Mouse (Mus musculus) liver, adult 2 months (tissue): ENCODE measurements around the gene Ntm. TPM values are rescaled to one million over a fixed set of nuclear protein-coding genes. Genes with fewer than 3 reads are reported as not detected.

Experiments
- DNase-seq: peaks from one replicate; pipeline ENCODE4 v3.0.0-alpha.2; 2011; ENCODE audit warnings: low read depth, low spot score; ENCODE audit errors: extremely low read depth
- H3K27ac ChIP-seq: fragments of 200-500 bp; replicated peaks from 2 replicates; pipeline ENCODE4 v1.5.1; 2012; ENCODE audit warnings: low read depth, mild to moderate bottlenecking, control low read depth, inconsistent platforms, low read length; ENCODE audit not compliant: insufficient read depth
- H3K27me3 ChIP-seq: fragments of 200-500 bp; 2 replicates; pipeline ENCODE4 v1.6.1; 2012; ENCODE audit warnings: mild to moderate bottlenecking, moderate library complexity, low read length, inconsistent platforms; ENCODE audit not compliant: control insufficient read depth, insufficient read depth
- H3K36me3 ChIP-seq: fragments of 200-500 bp; 2 replicates; pipeline ENCODE4 v1.6.1; 2012; ENCODE audit warnings: low read length, inconsistent platforms; ENCODE audit not compliant: control insufficient read depth, insufficient read depth
- H3K4me1 ChIP-seq: fragments of 200-500 bp; 2 replicates; pipeline ENCODE4 v1.6.1; 2011; ENCODE audit warnings: low read length; ENCODE audit not compliant: control insufficient read depth, insufficient read depth
- H3K4me3 ChIP-seq: fragments of 200-500 bp; 2 replicates; pipeline ENCODE4 v1.5.1; 2011; ENCODE audit warnings: low read depth, mild to moderate bottlenecking, control low read depth, low read length, moderate library complexity; ENCODE audit not compliant: insufficient read depth
- H3K79me2 ChIP-seq: fragments of 200-500 bp; 2 replicates; pipeline ENCODE4 v1.6.1; 2012; ENCODE audit warnings: inconsistent platforms, mild to moderate bottlenecking, low read length, moderate library complexity; ENCODE audit not compliant: control insufficient read depth, insufficient read depth
- H3K9ac ChIP-seq: fragments of 200-500 bp; 2 replicates; pipeline ENCODE4 v1.6.1; 2012; ENCODE audit warnings: low read depth, mild to moderate bottlenecking, control low read depth, inconsistent platforms, low read length
- CTCF ChIP-seq: fragments of 200-500 bp; IDR thresholded peaks from 2 replicates; pipeline ENCODE4 v1.5.1; 2011; ENCODE audit warnings: low read depth, low read length, control low read depth
- POLR2A ChIP-seq: fragments of 200-500 bp; IDR thresholded peaks from 2 replicates; pipeline ENCODE4 v1.6.1; 2011; ENCODE audit warnings: low read length, control low read depth; ENCODE audit not compliant: insufficient read depth; ENCODE audit errors: extremely low read depth
- WGBS: fragments of 180-500 bp; shearing (Covaris S2); methylation state at CpG from one replicate; pipeline ENCODE4 v1.1.7; 2018; 5-methylcytosine and 5-hydroxymethylcytosine counted together
- polyA plus RNA-seq: library from polyadenylated mRNA; depleted of rRNA; stranded (reverse); fragments of >200 nt; gene quantifications from 2 replicates; pipeline ENCODE4 v1.2.3, GENCODE M21; 2012
- total RNA-seq: library from RNA; depleted of rRNA; stranded (reverse); fragments of >200 nt; gene quantifications from 2 replicates; pipeline ENCODE4 v1.2.3, GENCODE M21; 2014

Gene Ntm
- total and polyA plus RNA-seq, 2 experiments, result 2.1 to 3.2 TPM

DNA sequence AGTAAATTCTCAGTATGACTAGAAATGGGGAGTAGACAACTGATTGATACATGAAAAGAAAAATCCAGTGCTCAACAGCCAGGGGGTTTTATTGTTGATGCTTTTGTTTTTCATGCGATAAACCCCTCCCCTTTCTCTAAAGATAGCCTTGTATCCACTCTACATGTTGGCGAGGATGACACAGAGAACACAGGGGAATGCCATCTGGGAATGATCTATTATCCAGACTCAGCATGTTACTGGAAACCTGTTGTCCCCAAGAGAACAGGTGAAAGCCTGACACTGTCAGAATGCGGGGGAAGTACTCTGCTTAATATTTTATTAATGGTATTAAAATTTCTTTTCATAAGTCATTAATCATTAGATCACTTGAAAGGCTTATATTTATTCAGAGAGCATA lies 690.1 kb downstream of the Ntm start:
- WGBS, result 80% methylated on average over 3 of the region's 3 CpGs

DNA sequence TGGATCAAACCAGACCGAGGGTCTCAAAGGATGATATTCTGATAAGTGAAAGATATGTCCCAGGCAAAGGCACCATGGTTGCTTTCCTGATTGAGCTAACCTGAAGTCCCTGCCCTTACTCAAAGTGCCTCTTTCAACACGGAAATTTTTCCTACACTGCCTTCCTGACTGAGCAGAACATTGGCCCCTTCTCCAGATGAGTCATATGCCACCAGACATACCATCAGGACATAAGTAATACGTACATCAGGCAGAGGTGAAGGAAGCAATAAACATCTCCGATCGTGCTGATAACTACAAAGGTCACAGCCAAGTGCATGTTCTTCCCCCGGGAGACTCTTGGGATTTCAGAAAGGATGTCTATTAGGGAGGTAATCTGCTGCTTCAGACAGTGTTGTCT lies 693.0 kb downstream of the Ntm start:
- no peak overlapping the region for H3K9ac ChIP-seq
- no peaks in the 10 kb centered on the region for H3K4me1 ChIP-seq
- no peak for TF ChIP-seq CTCF
- no peak for TF ChIP-seq POLR2A
- no peaks in the 10 kb centered on the region for H3K27me3 ChIP-seq
- WGBS, result 65% methylated on average over 6 of the region's 6 CpGs
- 0 out of 2 replicates have a peak overlapping the region, but pooled peaks have one; percentile 28 for H3K27ac ChIP-seq
- H3K36me3 ChIP-seq, result no peaks in the 10 kb centered on the region
- no peak overlapping the region for H3K4me3 ChIP-seq
- no peaks in the 10 kb centered on the region for H3K79me2 ChIP-seq
- no peak for DNase-seq

More for the DNA sequence above, 690.1 kb downstream of the Ntm start:
- Histone ChIP-seq H3K4me1 (no peaks in the 10 kb centered on the region), H3K36me3 (no peaks in the 10 kb centered on the region), H3K9ac (no peak overlapping the region), H3K4me3 (no peak overlapping the region), H3K27me3 (no peaks in the 10 kb centered on the region), H3K79me2 (no peaks in the 10 kb centered on the region), H3K27ac (no peak overlapping the region)
- no peak for DNase-seq
- TF ChIP-seq POLR2A (no peak), CTCF (no peak)

DNA sequence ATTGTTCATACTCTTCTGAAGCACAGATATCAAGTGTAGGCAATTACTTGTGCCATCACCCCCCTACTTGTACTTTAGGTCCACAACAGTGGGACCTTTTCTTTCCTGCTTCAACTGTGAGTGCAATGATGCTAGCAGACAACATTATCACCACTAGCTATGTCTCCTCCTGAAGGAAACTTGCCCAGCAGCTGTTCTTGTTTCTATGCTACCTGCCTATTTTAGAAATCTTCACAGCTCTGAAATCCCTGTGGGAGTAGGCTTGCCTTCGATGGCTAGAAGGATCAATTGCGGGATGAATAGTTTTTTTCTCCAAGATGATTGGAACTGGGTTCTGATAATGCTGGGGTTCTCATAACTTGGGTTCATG lies 693.7 kb downstream of the Ntm start:
- no peak for TF ChIP-seq CTCF
- TF ChIP-seq POLR2A, result no peak
- Histone ChIP-seq H3K4me1 (no peaks in the 10 kb centered on the region), H3K27me3 (no peaks in the 10 kb centered on the region), H3K79me2 (no peaks in the 10 kb centered on the region), H3K4me3 (no peak overlapping the region), H3K9ac (no peak overlapping the region), H3K36me3 (no peaks in the 10 kb centered on the region), H3K27ac (no peak overlapping the region)
- WGBS, result 87% methylated on average over 2 of the region's 2 CpGs
- DNase-seq, result no peak

DNA sequence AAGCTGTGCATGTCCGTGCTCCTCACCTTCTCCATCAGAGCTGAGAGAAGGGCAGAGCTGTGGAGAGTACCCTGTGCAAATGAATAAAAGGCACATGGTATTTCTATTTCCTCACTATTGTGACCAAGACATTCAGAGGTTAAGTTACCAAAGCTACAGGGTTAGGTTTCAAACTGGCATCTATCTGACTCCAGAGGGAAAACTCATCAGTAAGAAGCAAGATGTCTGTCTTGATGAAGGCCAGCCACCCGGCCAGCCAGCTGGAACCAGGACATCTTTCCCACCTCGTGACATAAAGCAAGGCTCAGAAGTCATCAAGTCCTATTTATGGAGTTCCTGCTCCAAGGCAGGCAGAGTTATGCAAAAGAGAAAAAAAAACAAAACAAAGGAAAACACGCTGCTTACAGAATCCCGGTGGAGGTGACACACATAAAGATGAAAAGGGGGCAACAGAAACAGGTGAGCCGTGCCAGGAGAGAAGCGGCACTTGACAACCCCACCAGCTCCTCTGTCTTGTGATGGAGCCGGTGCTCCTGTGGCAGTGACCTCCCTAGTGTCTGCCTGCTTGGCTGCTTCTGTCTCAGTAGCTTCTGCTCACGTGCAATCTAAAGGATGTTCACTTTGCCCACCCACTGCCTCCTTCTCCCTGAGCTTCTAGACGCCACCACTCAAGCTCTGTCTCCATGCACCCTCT lies 694.2 kb downstream of the Ntm start:
- no peak for DNase-seq
- Histone ChIP-seq H3K27me3 (no peaks in the 10 kb centered on the region), H3K79me2 (no peaks in the 10 kb centered on the region), H3K36me3 (no peaks in the 10 kb centered on the region), H3K4me3 (no peak overlapping the region), H3K4me1 (no peaks in the 10 kb centered on the region), H3K27ac (no peak overlapping the region), H3K9ac (no peak overlapping the region)
- TF ChIP-seq CTCF (no peak), POLR2A (no peak)
- 63% methylated on average over 10 of the region's 10 CpGs for WGBS

DNA sequence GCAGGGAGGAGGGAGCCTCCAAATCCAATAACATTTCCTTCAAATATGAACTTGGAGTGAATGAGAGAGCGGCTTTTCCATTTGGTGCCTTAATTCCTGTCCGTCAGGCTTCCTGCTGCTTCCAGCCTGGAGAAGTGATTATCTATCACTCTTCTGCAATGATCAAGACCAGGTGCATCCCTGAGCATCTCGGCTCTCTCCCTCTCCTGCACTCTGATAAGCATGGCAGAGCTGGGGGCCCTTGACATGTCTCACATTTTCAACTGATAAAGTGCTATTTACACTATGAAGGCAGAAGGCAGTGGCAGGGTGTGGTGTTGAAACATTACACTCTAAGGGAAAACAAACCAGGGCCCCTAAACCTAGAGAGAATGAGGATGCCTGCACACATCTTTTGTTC lies 695.3 kb downstream of the Ntm start:
- H3K79me2 ChIP-seq, result no peaks in the 10 kb centered on the region
- no peaks in the 10 kb centered on the region for H3K4me1 ChIP-seq
- DNase-seq, result no peak
- no peak for TF ChIP-seq POLR2A
- TF ChIP-seq CTCF, result no peak
- H3K36me3 ChIP-seq, result no peaks in the 10 kb centered on the region
- no peaks in the 10 kb centered on the region for H3K27me3 ChIP-seq
- 42% methylated on average over 3 of the region's 3 CpGs for WGBS
- H3K9ac ChIP-seq, result no peak overlapping the region
- H3K27ac ChIP-seq, result no peak overlapping the region
- no peak overlapping the region for H3K4me3 ChIP-seq

DNA sequence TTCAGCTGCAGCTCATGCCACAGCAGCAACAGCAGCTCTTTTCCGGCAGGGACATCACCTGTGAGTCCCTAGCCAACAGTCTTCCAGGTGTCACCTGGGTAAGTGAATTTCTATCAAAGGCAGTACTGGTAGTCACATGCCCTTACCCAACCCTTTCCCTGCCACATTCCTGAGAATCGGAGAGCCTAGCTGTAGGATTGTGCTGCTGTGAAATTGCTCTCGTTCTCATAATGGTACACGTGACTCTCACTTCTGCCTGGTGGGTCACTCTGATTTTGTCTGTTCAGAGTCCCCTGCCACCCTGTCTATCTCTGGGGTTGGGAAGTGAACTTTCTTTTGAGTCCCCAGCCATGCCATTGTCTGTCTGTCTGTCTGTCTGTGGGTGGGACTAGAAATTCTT lies 697.8 kb downstream of the Ntm start:
- no peaks in the 10 kb centered on the region for H3K4me1 ChIP-seq
- no peak for TF ChIP-seq CTCF
- no peak for DNase-seq
- H3K79me2 ChIP-seq, result no peaks in the 10 kb centered on the region
- no peaks in the 10 kb centered on the region for H3K27me3 ChIP-seq
- H3K9ac ChIP-seq, result no peak overlapping the region
- H3K4me3 ChIP-seq, result no peak overlapping the region
- no peaks in the 10 kb centered on the region for H3K36me3 ChIP-seq
- H3K27ac ChIP-seq, result no peak overlapping the region
- WGBS, result 63% methylated on average over 4 of the region's 4 CpGs
